Mouse (Mus musculus): Measurements from ENCODE around the gene Bora.
A peak's percentile ranks its signal among the peaks of the same experiment; 100 is the strongest.
"Not testable (repeated sequence)": the region's sequence is repeated elsewhere in the genome, so short reads cannot be mapped to it uniquely, and the experiment has no call there.

Gene Bora

DNA sequence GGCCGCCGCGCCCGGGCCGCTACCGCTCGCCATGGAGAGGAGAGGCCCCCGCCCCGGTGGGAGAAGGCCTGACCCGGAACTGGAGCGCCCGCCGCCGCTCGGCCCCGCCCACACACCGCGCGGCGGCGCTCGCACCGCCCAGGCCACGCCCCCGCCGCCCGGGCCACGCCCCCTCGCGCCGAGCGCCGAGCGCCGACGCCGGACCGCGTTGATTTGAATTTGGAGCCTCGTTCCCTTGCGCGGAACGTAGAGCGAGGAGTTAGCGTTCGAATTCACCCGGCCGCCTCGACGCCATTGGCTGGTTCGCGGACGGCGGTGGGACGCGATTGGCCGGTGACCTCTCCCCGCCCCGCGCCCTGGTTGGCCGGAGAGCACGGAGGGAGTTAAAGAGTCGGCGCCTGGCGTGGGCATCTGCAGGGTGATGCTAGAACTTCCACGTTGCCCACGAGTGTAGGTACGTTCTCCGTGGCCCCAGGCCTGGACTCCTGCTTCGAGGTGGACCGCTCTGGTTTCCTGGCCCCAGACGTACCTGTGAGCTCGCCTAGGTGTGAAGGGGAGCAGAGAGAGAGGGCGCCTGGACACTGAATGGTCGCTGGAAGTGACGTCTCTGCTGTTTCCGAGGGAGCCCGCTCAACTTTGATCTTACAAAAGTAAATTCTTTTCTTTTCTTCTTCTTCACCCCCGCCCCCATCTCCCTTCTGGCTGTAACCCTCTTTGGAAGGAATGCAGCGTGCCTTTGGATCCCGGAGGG is at the start of gene Bora, which contains the start of gene Mzt1:
TSS of gene Bora (plus strand) at position 192 of the 751 bp plus-strand sequence.
TSS of gene Mzt1 (minus strand) at position 104 of the 751 bp plus-strand sequence.
- peak; percentile 95 for DNase-seq

DNA sequence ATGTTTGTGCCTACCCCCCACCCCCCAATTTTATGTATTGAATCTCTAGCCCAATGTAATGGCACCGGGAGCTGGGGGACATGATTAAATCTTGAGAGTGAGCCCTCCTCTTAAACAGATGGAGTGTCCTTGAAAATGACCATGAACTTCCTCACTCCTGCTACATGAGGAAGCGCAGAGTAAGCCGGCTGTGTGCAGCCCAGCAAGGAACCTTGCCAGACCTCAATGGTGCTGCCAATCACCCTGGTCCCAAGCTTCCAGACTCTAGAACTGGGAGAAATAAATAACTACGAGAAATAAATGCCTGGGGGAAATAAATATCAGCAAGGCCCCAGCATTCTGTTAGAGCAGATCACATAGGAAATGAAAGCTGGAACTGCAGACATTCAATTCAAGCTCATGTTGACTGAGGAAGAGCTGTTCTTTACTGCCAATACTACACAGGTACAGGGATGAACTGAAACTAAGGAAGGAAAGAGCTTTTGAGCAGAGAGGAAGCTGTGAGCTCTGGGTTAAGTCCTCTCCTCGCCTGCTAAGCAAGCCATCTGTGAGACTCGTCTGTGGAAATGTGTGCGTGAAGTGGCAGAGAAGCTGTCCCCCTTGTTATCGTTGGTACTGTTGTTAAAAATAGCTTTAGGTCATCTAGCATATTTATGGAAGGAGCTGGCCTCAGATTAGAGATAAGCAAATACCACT is 35.6 kb upstream of the Bora start:
- peak; percentile 52 for DNase-seq

- no peak for DNase-seq
Observed at GRCm38 (mm10) chr14:99010920-99011313, 35.1 kb upstream of the Bora start.

GRCm38 (mm10) chr14:99018691-99019090 is 27.3 kb upstream of the Bora start:
- no peak for DNase-seq

GRCm38 (mm10) chr14:99019136-99019808 is 26.8 kb upstream of the Bora start:
- DNase-seq: no peak

- no peak for DNase-seq
Observed at GRCm38 (mm10) chr14:99022346-99023086, 23.5 kb upstream of the Bora start.

- no peak for DNase-seq
Observed at GRCm38 (mm10) chr14:99029987-99030386, 16.0 kb upstream of the Bora start.

DNA sequence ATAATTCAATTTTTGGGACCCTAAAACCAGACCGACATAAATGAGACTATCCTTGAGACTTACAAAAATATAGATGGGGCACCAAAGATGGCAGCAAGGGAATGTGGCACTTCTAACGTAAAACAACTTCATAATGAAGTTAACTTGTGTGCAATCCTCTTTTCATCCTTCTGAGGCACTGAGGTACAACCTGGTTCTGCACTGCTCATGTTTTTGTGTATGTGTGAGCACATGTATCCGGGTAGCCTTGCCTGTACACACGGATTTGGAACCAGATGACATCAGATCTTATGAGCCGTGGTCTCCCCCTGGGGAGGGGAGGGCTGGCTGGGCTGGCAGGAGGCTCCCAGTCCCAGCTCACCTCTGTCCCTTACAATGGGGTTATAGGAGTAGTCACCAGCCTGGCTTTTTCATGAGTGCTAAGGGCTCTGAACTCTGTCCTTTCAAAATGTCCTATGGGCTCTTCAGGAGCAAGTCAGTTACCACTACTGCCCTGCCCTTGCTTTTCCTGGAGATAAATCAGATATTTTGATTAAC is 14.6 kb upstream of the Bora start:
- no peak for DNase-seq

- no peak for DNase-seq
Observed at GRCm38 (mm10) chr14:99032596-99032995, 13.4 kb upstream of the Bora start.

DNA sequence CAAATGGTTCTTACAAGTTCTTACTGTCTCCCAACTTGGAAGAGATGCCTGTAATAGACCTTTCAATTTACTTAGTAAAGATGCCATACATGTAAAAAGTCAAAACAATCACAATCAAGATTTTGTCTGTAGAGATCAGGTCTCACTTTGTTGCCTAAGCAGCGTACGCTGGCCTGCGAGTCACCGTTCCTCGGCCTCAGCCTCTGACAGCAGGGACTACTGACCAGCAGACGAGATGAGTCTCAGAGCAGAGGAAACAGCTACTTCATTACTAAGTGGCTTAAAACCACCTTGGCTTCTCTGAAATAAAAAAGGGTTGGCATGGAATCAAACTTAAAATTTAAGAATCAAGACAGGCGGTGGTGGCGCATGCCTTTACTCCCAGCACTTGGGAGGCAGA is 11.2 kb upstream of the Bora start:
- not testable (repeated sequence) for DNase-seq

- no peak for DNase-seq
Observed at GRCm38 (mm10) chr14:99036039-99036438, 10.0 kb upstream of the Bora start.

DNA sequence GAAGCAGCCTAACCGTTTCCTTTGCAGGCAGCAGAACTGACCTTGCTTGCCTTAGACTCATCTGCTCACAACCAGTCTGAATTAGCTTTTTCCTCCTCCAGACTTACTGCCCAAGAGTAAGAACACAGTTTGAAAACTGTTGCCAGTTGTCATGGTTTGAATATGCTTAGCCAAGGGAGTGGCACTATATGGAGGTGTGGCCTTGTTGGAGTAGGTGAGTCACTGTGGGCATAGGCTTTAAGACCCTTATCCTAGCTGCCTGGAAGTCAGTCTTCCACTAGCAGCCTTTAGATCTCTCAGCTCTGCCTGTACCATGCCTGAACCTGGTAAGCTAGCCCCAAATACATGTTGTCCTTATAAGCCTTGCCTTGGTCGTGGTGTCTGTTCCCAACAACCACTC is 8.3 kb upstream of the Bora start:
- no peak for DNase-seq

- DNase-seq: not testable (repeated sequence)
Observed at GRCm38 (mm10) chr14:99039308-99039707, 6.7 kb upstream of the Bora start.

DNA sequence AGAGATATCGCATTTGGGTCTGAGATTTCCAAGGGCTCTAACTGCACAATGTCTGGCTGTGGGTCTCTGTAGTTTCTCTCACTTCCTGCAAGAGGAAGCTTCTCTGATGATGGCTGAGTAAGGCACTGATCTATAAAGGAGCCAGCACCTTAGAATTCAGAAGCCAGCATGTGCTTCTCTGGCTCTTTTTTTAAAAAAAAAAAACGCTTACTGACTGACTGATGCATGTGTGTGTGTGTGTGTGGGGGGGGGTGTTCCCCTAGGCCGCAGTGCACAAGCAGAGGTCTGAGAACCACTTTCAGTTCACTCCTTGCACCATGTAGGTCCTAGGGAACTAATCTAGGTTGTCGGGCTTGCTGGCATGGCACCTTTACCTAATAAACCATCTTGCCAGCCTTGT is 4.6 kb upstream of the Bora start:
- no peak for DNase-seq

DNA sequence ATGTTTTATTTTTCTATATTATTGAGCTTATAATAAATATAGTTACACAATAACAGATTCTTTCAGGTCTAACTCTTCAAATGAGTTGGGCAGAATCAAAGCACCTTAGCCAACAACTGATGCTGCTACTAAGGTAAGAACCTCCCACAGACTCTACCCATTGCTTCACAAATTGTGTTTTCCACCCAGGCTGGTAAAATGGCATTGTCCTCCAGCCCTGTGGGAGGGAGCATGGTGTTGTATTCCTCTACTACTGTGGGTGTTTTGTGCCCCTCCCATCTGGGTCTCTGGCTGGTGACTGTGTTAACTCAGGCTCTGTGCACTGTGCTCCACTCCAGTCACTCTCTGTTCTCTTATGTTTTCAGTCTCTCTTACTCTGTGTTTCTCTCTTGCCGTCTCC is 2.5 kb upstream of the Bora start:
- no peak for DNase-seq

GRCm38 (mm10) chr14:99044096-99044495 is 1.9 kb upstream of the Bora start:
- DNase-seq: no peak

DNA sequence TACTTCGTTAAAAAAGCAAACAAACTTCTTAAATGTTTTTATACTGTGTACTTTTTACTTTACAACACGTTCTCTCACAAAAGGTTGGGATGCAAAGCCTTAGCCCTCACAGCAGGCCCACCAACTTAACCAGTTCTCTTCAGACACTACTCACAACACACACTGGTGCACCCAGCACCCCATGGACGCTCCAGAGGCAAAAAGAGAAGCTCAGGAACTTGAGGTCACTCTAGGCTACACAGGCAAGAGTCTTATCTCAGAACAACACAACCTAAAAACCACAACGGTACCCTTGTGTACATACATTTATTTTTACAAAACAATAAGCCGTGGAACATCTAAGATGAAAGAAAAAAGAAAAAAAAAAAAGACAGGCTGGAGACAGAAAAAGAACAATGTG is 1.3 kb upstream of the Bora start:
- DNase-seq: no peak

GRCm38 (mm10) chr14:99045378-99046030 is 518 bp upstream of the Bora start:
- DNase-seq: no peak

- DNase-seq: no peak
Observed at GRCm38 (mm10) chr14:99046782-99047181, 760 bp downstream of the Bora start.

GRCm38 (mm10) chr14:99058959-99059586 is 13.1 kb downstream of the Bora start:
- no peak for DNase-seq

DNA sequence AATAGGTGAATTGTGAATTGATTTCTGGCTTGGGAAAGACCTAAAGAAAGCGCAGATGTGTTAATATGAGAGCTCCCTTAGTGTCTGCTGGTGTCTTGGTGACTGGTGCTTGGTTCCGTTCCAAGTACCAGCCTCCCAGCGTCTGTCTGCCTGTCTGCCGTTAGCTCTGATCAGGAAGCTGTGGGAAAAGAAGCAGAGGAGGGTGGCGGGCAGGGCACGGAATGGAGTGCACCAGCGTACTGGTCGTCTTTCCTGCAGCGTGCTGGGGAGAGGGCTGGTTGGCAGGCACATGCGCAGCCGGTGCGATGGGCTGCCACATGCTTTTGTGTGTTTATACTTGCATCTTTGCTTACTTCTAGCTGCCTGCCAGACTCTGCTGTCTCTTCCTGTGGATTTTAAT is 14.6 kb downstream of the Bora start:
- no peak for DNase-seq

GRCm38 (mm10) chr14:99063091-99063490 is 17.1 kb downstream of the Bora start:
- DNase-seq: no peak
